Mouse (Mus musculus) lung, postnatal 0 days (tissue): ENCODE data around the gene Gm21992. TPM values are rescaled to one million over a fixed set of nuclear protein-coding genes. Genes with fewer than 3 reads are reported as not detected.
A peak's percentile ranks its signal among the peaks of the same experiment; 100 is the strongest.

ENCODE experiments used
- ATAC-seq: fragments of 200-750 bp; cut with Nextera tagmentation; 2 replicates; pipeline ENCODE4 v1.8.0; 2017; ENCODE audit warnings: moderate library complexity
- DNase-seq: peaks from one replicate; pipeline ENCODE4 v3.0.0-alpha.2; 2016; ENCODE audit warnings: low spot score
- H3K27ac ChIP-seq: fragments of 300-500 bp; sonication (generic); 2 replicates; pipeline ENCODE4 v1.5.1; 2014; ENCODE audit warnings: antibody characterized with exemption, mild to moderate bottlenecking, low read length, mixed read lengths
- H3K27me3 ChIP-seq: fragments of 300-500 bp; sonication (generic); replicated peaks from 2 replicates; pipeline ENCODE4 v1.6.1; 2014; ENCODE audit warnings: low read length, mixed read lengths; ENCODE audit not compliant: insufficient read depth
- H3K36me3 ChIP-seq: fragments of 300-500 bp; sonication (generic); 2 replicates; pipeline ENCODE4 v1.6.1; 2014; ENCODE audit warnings: low read length, mixed read lengths; ENCODE audit not compliant: insufficient read depth
- H3K4me1 ChIP-seq: fragments of 300-500 bp; sonication (generic); 2 replicates; pipeline ENCODE4 v1.6.1; 2014; ENCODE audit warnings: antibody characterized with exemption, low read depth, low read length, mixed read lengths; ENCODE audit not compliant: insufficient read depth
- H3K4me2 ChIP-seq: fragments of 300-500 bp; sonication (generic); replicated peaks from 2 replicates; pipeline ENCODE4 v1.6.1; 2014; ENCODE audit warnings: low read depth, mild to moderate bottlenecking, low read length, moderate library complexity, mixed read lengths
- H3K4me3 ChIP-seq: fragments of 300-500 bp; sonication (generic); 2 replicates; pipeline ENCODE4 v1.5.1; 2014; ENCODE audit warnings: low read depth, low read length
- H3K9ac ChIP-seq: fragments of 300-500 bp; sonication (generic); replicated peaks from 2 replicates; pipeline ENCODE4 v1.6.1; 2014; ENCODE audit warnings: low read depth, mild to moderate bottlenecking
- H3K9me3 ChIP-seq: fragments of 300-500 bp; sonication (generic); 2 replicates; pipeline ENCODE4 v1.6.1; 2016; ENCODE audit warnings: low read length, mixed read lengths
- CTCF ChIP-seq: IDR thresholded peaks from 2 replicates; pipeline ENCODE4 v1.5.1; 2016; ENCODE audit warnings: antibody characterized with exemption, mild to moderate bottlenecking
- EP300 ChIP-seq: IDR thresholded peaks from 2 replicates; pipeline ENCODE4 v1.6.1; 2016; ENCODE audit warnings: antibody characterized with exemption, mild to moderate bottlenecking, control low read depth
- WGBS: fragments of 180-500 bp; shearing (Covaris S2); extraction: QIAGEN DNeasy Blood & Tissue Kit; methylation state at CpG from one replicate; pipeline ENCODE4 v1.1.7; 2014; 5-methylcytosine and 5-hydroxymethylcytosine counted together
- polyA plus RNA-seq: library from polyadenylated mRNA; unstranded; fragments of >200 nt; fragmentation: Nextera tagmentation; extraction: Ambion mirVana; gene quantifications from 2 replicates; pipeline ENCODE4 v1.2.1, GENCODE M21; 2015

The Gm21992 gene
- polyA plus RNA-seq, 1 experiment from 2014 or later: 13.9 TPM

DNA sequence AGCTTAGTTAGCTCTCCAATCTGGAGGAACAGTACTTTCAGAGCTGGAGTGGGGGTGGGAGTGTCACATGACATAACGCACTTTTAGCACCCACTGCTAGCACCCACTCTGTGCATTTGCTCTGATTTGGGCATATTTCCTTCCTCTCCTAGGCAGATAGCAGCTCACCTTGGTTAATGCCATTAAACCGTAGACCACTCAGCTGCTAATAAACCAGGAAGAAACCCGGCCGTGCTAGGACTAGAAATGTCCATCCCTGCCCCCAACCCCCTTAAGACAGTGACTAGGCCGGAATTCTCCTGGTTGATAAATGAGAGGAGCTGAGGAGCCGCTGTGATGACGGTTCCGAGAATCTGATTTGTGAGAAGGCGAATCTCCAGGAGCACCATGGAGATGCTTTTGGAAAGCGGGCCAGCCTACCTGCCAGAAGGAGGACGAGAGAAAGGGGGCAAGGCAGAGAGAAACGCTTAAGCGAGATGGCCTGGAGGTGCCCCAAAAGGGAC is 100.3 kb downstream of the Gm21992 start, which contains the start of gene Sptbn2:
Sptbn2 (plus strand) TSS at position 70 of the 503 bp plus-strand sequence.
- ATAC-seq (no peak), DNase-seq (no peak)
- Histone ChIP-seq H3K36me3 (no peaks in the 10 kb centered on the region), H3K4me3 (peak within 1 kb of the TSS; percentile 41), H3K4me1 (peaks cover 3% of the 10 kb centered on the region; the same call in 1 of the 2 replicates), H3K4me2 (peak within 1 kb of the TSS; percentile 92), H3K27me3 (peaks cover 50% of the 10 kb centered on the region), H3K9ac (no peak within 1 kb of the TSS), H3K9me3 (no peaks in the 10 kb centered on the region), H3K27ac (no peak within 1 kb of the TSS)
- WGBS: 17% methylated on average over 13 of the region's 13 CpGs
- no peak for TF ChIP-seq EP300
- TF ChIP-seq CTCF: no peak

DNA sequence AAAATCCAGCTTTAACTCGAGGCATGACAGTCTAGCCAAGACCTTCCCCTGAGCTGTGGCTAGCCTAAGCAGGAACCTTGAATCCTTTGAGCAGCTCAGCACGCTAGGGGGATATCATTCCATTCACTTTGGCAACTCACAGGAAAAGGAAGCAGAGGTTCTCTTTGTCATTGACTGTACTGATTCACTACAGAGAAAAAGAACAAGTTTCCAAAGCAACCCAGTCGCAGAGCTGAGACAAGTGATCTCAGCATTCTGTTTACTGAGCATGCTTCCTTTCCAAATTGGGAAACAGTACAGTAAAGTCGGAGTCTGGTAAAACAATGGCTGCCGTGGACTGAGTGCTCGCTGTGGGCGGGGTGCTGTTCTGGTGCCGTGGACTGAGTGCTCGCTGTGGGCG is 102.6 kb downstream of the Gm21992 start:
- Histone ChIP-seq H3K9ac (no peak overlapping the region), H3K4me1 (peaks cover 3% of the 10 kb centered on the region; the same call in 1 of the 2 replicates), H3K27ac (no peak overlapping the region), H3K9me3 (no peaks in the 10 kb centered on the region), H3K4me2 (no peak overlapping the region), H3K27me3 (peaks cover 40% of the 10 kb centered on the region), H3K36me3 (no peaks in the 10 kb centered on the region), H3K4me3 (no peak overlapping the region)
- peak; percentile 41 for DNase-seq
- no peak for TF ChIP-seq CTCF
- no peak for TF ChIP-seq EP300
- 64% methylated on average over 10 of the region's 10 CpGs for WGBS
- ATAC-seq: peak; percentile 47

DNA sequence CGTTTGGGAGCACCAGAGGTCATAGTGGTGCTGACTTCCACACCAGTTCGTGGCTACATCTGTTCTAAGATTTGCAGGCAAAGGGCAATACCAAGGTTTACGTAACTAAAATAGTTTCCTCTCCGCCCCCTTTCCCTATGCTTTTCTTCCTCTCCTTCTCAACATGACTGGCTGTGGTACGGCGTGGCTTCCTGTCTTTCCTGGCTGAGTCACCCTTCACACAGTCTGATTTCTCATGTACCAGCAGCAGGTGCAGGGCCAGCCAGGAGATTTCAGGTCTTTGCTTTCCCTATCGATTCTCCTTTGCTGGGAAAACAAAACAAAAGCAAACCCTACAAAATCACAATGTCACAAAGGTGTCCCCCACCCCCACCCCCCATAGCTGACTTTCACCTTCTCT is 110.2 kb downstream of the Gm21992 start:
- Histone ChIP-seq H3K27me3 (peaks cover 40% of the 10 kb centered on the region), H3K27ac (no peak overlapping the region), H3K4me2 (no peak overlapping the region), H3K4me3 (no peak overlapping the region), H3K9ac (no peak overlapping the region), H3K36me3 (no peaks in the 10 kb centered on the region), H3K9me3 (no peaks in the 10 kb centered on the region), H3K4me1 (peaks cover 4% of the 10 kb centered on the region)
- DNase-seq: no peak
- 28% methylated on average over 7 of the region's 7 CpGs for WGBS
- no peak for ATAC-seq
- no peak for TF ChIP-seq EP300
- TF ChIP-seq CTCF: no peak

DNA sequence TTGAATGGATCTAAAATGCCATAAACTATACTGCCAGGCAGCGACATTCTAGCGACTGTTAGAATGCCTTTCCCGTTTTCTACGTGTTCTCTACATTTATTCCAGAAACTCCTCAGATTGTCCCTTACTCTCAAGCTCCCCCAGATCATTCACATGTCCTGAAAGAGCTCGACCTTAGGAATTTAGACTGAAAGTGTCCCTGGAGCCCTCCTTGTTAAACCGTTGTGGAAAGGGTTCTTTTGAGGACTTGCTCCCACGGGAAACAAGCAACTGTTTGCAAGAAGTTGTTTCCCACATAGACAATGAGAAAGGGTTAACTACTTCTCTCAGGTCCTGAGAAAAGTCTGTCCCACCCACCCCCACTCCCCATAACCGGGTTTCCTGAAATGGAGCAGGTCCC is 110.8 kb downstream of the Gm21992 start:
- WGBS: 65% methylated on average over 8 of the region's 8 CpGs
- ATAC-seq (no peak), DNase-seq (no peak)
- no peak for TF ChIP-seq EP300
- TF ChIP-seq CTCF: no peak
- H3K4me1 ChIP-seq: peaks cover 4% of the 10 kb centered on the region
- H3K4me3 ChIP-seq: no peak overlapping the region
- H3K9me3 ChIP-seq: no peaks in the 10 kb centered on the region
- no peak overlapping the region for H3K4me2 ChIP-seq
- no peak overlapping the region for H3K9ac ChIP-seq
- H3K36me3 ChIP-seq: no peaks in the 10 kb centered on the region
- H3K27ac ChIP-seq: no peak overlapping the region
- peaks cover 40% of the 10 kb centered on the region for H3K27me3 ChIP-seq

DNA sequence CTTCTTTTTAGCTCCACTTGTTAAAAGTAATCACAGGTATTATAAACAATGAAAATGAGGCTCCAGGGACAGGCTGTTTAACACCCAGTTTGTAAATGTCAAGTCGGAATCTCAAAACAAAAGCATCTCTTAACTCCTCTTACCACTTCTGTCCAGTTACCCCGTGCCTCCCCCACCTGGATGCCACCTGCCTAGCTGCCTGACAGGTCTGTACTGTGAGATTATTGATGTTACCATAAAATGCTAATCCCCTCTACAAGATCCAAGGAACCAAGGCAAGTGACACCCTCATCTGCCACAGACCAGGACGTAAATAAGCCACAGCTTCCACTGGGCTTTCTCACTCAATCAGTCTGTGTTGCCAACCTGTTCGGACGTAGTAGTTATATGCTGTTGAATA is 111.6 kb downstream of the Gm21992 start:
- DNase-seq (no peak), ATAC-seq (no peak)
- no peak for TF ChIP-seq EP300
- no peak for TF ChIP-seq CTCF
- WGBS: 51% methylated on average over 5 of the region's 5 CpGs
- Histone ChIP-seq H3K4me2 (no peak overlapping the region), H3K4me1 (peaks cover 4% of the 10 kb centered on the region), H3K4me3 (no peak overlapping the region), H3K27ac (no peak overlapping the region), H3K36me3 (no peaks in the 10 kb centered on the region), H3K9me3 (no peaks in the 10 kb centered on the region), H3K9ac (no peak overlapping the region), H3K27me3 (peaks cover 40% of the 10 kb centered on the region)

DNA sequence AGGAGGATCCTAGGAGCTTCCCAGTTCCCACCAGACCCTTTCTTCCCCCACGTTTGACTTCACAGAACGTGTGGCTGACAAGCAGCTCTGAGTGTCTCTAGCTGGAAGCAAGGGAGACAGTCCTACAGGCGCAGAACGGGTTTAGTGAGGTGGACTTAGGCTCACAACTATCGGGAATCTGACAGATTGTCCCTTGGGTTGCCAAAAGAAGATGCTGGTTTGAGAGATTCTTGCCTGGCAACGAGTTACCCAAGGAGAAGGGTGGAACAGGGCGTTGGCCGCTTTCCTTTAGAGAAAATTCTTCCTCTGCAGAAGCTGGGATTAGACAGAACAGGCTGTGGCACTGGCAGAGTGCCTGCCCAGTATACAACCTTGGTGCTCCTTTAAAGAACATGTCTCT is 112.6 kb downstream of the Gm21992 start:
- no peak for DNase-seq
- Histone ChIP-seq H3K9me3 (no peaks in the 10 kb centered on the region), H3K36me3 (no peaks in the 10 kb centered on the region), H3K4me3 (no peak overlapping the region), H3K9ac (no peak overlapping the region), H3K4me2 (no peak overlapping the region), H3K27ac (no peak overlapping the region), H3K27me3 (peaks cover 40% of the 10 kb centered on the region), H3K4me1 (peaks cover 4% of the 10 kb centered on the region)
- no peak for ATAC-seq
- WGBS: 24% methylated on average over 8 of the region's 8 CpGs
- TF ChIP-seq EP300 (no peak), CTCF (no peak)

DNA sequence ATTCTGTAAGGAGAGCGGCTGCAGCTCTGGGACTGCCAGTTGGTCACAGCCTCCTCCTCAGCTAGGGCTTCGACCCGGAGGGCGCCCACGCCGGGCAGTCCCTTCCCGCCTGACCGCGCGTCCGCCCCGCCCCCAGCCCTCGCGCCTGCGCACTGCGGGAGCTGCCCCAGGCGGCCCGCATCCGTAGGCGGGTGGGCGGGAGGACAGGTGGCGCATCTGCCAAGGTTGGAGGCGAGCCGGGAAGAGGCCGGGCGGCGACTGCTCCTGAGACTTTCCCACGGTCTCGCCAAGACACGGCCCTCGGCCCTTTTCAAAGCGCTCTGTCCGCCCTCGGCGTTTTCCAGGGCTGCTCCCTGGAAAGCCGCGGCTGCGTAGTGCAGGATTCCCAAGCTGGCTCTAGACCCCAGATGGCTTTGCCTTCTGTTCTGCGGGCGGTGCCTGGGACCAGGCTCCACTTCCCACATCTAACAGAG is 113.2 kb downstream of the Gm21992 start, which contains the start of gene Gm960:
Gm960 (minus strand) TSS at position 464 of the 473 bp plus-strand sequence.
- Histone ChIP-seq H3K4me1 (peaks cover 4% of the 10 kb centered on the region), H3K4me2 (peak within 1 kb of the TSS; percentile 88), H3K36me3 (no peaks in the 10 kb centered on the region), H3K9me3 (no peaks in the 10 kb centered on the region), H3K27me3 (peaks cover 40% of the 10 kb centered on the region), H3K9ac (no peak within 1 kb of the TSS), H3K4me3 (peak within 1 kb of the TSS; percentile 46), H3K27ac (no peak within 1 kb of the TSS)
- under 1% methylated on average over 28 of the region's 40 CpGs for WGBS
- no peak for TF ChIP-seq EP300
- no peak for TF ChIP-seq CTCF
- DNase-seq (peak; percentile 46), ATAC-seq (peak; percentile 65)
